Mouse (Mus musculus): ENCODE results near the gene Mier2.

DNA sequence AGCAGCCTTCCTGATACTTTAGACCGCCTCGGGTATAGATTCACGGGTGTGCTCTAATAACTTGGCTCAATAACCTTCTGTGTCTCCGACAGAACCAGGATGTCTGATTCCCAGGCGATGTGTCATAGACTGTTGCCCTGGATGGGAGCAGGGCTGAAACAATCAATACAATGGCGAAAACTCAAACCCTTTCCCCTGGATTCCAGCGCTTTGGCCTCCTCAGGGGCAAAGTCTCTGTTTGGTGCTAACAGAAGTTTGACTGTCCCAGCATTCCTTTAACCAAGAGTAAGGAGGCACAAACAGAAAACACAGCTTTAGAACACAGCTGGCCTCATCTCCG, 40.6 kb upstream of the Mier2 start:
- TF ChIP-seq POLR2A (IDR thresholded peaks at IDR 0.05; ENCODE audit: borderline replicate concordance, low read depth, low read length) (no peak), CTCF (IDR thresholded peaks at IDR 0.05; ENCODE audit: low read depth, low read length) (no peak)
